Mouse (Mus musculus): Measurements from ENCODE around the gene Arf4. TPM values are rescaled to one million over a fixed set of nuclear protein-coding genes. Genes with fewer than 3 reads are reported as not detected.
A peak's percentile ranks its signal among the peaks of the same experiment; 100 is the strongest.

Arf4 gene
- polyA plus RNA-seq, 1 experiment from 2014 or later, result 281 TPM

DNA sequence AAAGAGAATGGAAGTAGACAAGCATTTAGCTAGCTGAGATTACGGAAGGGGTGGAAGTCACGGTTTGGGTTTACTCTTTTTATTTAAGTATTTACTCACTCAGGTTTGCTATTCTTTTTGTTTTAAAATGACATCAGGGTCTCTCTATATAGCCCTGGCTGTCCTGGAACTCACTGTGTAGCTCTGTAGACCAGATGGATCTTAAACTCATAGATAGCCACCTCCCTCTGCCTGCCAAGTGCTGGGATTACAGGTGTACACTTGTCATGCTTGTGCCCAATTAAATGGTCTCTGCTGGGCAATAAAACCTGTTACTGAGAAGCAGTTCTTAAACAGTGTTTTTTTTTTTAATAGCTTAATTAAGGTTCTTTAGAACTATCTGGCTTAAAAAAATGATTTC is 2.1 kb downstream of the Arf4 start:
- WGBS (ENCODE audit: missing documents), result 37% methylated on average over 2 of the region's 2 CpGs
- H3K36me3 ChIP-seq (ENCODE audit: inconsistent target), result no peaks in the 10 kb centered on the region
- peaks cover 69% of the 10 kb centered on the region for H3K79me2 ChIP-seq (ENCODE audit: inconsistent target)
- peak overlapping the region; percentile 83 for H3K27ac ChIP-seq
- peak overlapping the region; percentile 96 for H3K4me3 ChIP-seq (ENCODE audit: inconsistent target)

DNA sequence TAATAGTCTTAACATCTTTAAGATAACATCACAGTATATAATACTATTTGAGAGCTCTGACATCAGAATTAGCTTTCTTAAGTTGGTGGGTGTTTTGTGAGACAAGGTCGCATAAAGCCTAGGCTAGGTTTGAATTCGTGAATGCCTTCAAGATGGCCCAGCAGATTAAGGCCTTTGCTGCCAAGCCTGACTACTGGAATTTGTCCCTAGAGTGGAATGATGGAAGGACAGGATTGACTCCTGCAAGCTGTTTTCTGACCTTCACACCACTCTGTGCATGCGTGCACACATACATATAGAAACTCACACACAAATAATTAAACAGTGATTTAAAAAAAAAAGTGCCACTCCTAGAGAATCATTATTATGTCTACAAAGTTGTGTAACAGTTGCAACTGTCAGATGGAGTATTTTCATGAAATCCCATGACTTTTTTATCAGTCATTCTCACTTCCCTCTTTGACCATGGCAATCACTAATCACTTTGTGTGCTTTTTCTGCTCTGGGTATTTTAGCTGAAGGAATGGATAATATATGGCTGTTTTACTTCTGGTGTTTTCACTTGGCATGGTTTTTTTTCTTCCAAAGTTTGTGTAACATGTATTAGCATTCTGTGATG is 5.2 kb downstream of the Arf4 start:
- Histone ChIP-seq H3K27ac (peak overlapping the region; percentile 57), H3K79me2 (ENCODE audit: inconsistent target) (peaks cover 100% of the 10 kb centered on the region), H3K36me3 (ENCODE audit: inconsistent target) (peaks cover 6% of the 10 kb centered on the region), H3K4me3 (ENCODE audit: inconsistent target) (no peak overlapping the region)
- 31% methylated on average over 3 of the region's 3 CpGs for WGBS (ENCODE audit: missing documents)

DNA sequence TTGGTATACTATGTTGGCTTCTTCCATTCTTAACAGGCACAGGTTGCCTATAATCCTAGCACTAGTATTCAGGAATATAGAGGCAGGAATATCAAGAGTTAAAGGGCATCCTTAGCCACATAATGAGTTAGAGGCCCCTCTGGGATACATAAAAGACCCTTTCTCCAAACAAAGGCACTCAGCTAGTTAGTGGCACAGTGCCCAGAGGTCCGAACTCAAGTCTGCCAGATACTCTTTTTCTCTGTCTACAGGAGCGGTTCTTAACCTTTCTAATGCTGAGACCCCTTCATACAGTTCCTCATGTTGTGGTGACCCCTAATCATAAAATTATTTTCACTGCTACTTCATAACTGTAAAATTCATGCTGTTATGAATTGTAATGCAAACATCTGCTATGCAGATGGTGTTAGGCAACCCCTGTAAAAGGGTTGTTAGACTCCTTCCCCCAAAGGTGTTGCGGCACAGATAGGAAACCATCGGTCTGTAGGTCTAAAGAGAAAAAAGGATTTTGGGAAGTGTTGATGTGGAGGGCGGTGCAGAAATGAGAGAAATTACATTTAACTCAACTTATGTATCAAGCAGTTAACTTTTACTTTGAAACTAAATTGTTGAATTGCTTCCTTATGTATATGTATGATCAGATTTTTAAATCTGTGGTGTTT is 8.2 kb downstream of the Arf4 start:
- WGBS (ENCODE audit: missing documents), result 81% methylated on average over 5 of the region's 5 CpGs
- H3K79me2 ChIP-seq (ENCODE audit: inconsistent target), result peaks cover 100% of the 10 kb centered on the region
- no peak overlapping the region for H3K27ac ChIP-seq
- H3K4me3 ChIP-seq (ENCODE audit: inconsistent target), result no peak overlapping the region
- H3K36me3 ChIP-seq (ENCODE audit: inconsistent target), result peaks cover 29% of the 10 kb centered on the region

DNA sequence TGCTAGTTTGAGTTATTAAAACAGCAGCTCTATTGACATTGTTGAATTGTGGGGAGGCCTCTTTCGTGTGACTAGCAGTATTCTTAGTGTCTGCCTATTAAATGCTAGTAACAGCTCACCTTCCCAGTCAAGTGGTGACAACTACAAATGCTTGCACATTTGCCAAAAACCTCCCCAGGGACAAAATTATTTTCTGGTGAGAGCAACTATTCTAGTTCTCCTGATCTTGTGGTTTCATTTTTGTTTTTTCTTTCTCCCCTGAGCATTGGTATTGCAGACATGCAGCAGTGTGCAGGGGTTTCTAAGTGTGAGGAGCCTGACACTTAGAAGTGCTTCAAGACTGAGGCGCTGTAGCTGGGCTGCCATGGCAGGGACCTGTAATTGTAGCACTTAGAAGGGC is 9.9 kb downstream of the Arf4 start:
- peaks cover 40% of the 10 kb centered on the region for H3K36me3 ChIP-seq (ENCODE audit: inconsistent target)
- no peak overlapping the region for H3K4me3 ChIP-seq (ENCODE audit: inconsistent target)
- WGBS (ENCODE audit: missing documents), result 87% methylated on average over 2 of the region's 2 CpGs
- H3K79me2 ChIP-seq (ENCODE audit: inconsistent target), result peaks cover 100% of the 10 kb centered on the region
- no peak overlapping the region for H3K27ac ChIP-seq

DNA sequence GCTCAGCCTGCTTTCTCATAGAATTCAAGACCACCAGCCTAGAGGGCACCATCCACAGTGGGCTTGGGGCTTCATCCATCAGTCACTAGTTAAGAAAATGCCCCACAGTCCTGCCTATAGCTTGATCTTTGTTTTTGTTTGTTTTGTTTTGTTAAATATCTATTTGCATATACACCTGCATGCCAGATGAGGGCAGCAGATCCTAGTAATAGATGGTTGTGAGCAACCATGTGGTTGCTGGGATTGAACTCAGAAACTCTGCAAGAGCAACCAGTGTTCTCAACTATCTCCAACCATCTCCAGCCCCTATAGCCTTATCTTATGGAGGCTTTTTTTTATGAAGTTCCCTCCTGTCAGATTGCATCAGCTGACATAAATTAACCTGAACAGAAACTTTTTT is 14.0 kb downstream of the Arf4 start:
- H3K36me3 ChIP-seq (ENCODE audit: inconsistent target), result peaks cover 72% of the 10 kb centered on the region

DNA sequence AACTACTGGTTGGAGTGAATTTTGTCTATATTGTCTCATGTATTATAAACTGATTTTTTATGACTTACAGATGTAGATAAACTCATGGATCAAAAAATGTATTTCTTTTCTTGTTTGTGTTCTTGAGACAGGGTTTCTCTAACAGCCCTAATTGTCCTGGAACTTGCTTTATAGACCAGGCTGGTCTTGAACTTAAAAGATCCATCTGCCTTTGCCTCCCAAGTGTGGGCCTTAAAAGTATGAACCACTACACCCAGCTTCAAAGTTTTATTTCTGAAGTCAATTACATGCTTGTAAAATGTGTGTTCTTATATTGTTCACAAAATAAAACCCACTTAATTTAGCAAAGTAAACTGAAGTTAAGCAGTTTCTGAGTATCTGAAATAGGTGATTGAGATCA is 20.3 kb downstream of the Arf4 start:
- peaks cover 35% of the 10 kb centered on the region for H3K36me3 ChIP-seq (ENCODE audit: inconsistent target)
- no peak overlapping the region for H3K27ac ChIP-seq
- no peaks in the 10 kb centered on the region for H3K79me2 ChIP-seq (ENCODE audit: inconsistent target)
- no peak overlapping the region for H3K4me3 ChIP-seq (ENCODE audit: inconsistent target)

More for the DNA sequence above, 14.0 kb downstream of the Arf4 start:
- H3K79me2 ChIP-seq (ENCODE audit: inconsistent target), result peaks cover 62% of the 10 kb centered on the region
- no peak overlapping the region for H3K4me3 ChIP-seq (ENCODE audit: inconsistent target)
- no peak overlapping the region for H3K27ac ChIP-seq

DNA sequence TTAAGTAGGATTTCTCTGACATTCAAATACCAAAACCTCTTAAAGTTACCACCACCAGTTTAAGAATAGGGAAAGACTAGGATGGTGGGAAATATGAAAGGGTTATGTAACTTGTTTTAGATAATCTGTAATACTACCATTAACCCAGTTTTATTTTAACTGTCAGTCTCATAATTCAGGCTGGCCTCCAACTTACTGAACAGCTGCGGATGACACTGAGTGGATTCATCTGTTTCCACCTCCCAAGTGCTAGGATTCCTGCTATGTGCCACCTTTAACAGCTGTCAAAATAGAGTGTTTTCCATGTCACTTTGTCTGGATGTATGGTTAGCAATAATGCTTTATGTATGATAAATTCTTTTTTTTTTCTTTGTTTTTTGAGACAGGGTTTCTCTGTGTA is 22.4 kb downstream of the Arf4 start:
- Histone ChIP-seq H3K79me2 (ENCODE audit: inconsistent target) (peaks cover 12% of the 10 kb centered on the region), H3K27ac (no peak overlapping the region), H3K4me3 (ENCODE audit: inconsistent target) (no peak overlapping the region), H3K36me3 (ENCODE audit: inconsistent target) (peaks cover 30% of the 10 kb centered on the region)
- WGBS (ENCODE audit: missing documents), result 85% methylated on average over 1 of the region's 1 CpGs

DNA sequence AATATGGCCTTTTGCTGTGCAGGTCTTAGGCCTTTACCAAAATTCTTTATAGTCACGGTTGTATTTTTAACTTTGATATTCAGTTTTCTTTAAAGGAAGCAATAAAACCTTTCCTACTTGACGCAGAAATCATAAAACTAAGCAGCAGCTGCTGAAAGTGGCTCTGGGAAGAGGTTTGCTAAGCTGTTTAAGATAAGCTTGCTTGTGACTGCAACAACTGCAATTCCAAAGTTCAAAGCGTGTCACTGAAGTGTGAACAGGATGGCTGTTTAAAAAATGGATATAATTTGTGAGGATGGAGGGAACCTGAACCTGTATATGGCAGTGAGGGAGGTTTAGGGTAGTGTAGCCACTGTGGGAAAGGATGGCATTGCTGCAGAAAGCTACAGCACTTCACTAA is 24.1 kb downstream of the Arf4 start:
- no peak overlapping the region for H3K27ac ChIP-seq
- peaks cover 30% of the 10 kb centered on the region for H3K79me2 ChIP-seq (ENCODE audit: inconsistent target)
- 90% methylated on average over 3 of the region's 3 CpGs for WGBS (ENCODE audit: missing documents)
- peaks cover 15% of the 10 kb centered on the region for H3K36me3 ChIP-seq (ENCODE audit: inconsistent target)
- no peak overlapping the region for H3K4me3 ChIP-seq (ENCODE audit: inconsistent target)

DNA sequence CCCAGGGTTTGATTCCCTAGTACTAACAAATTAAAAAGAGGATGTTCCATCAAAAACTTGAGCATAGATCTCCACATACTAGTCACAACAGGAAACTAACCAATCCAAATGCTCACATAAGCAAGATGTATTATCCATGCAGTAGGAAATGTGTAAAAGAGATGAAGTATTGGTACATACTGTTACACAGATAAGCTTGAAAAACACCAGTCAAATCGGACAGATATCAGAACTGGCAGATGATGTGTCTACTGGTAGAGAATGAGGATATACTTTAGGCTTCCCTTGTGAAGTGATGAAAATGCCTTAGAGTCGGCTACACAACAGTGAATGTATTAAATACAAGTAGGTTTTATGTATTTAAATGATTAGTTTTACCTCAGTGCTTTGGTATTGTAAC is 24.6 kb downstream of the Arf4 start:
- Histone ChIP-seq H3K4me3 (ENCODE audit: inconsistent target) (no peak overlapping the region), H3K79me2 (ENCODE audit: inconsistent target) (peaks cover 35% of the 10 kb centered on the region), H3K36me3 (ENCODE audit: inconsistent target) (peaks cover 11% of the 10 kb centered on the region; the same call in 1 of the 2 replicates), H3K27ac (no peak overlapping the region)
- 88% methylated on average over 2 of the region's 2 CpGs for WGBS (ENCODE audit: missing documents)

DNA sequence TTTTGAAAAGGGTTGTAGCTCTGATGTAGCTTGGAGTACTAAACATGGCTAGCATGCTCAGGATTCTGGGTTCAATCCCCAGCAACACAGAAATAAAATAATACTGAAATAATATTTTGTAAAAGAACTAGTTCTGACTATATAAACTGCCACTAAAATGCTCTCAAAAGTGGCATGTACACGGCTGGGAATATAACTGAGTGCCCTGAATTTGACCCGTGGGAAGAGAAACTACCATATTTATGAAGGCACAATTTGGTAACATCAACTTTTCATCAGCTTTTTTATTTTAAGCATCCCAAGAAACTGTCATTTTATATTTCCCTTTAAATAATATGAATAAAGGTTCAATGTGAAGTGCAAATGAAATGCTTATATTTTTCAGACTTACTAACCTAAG is 26.0 kb downstream of the Arf4 start:
- H3K36me3 ChIP-seq (ENCODE audit: inconsistent target), result peaks cover 11% of the 10 kb centered on the region; the same call in 1 of the 2 replicates
- no peak overlapping the region for H3K4me3 ChIP-seq (ENCODE audit: inconsistent target)
- H3K27ac ChIP-seq, result no peak overlapping the region
- 92% methylated on average over 2 of the region's 2 CpGs for WGBS (ENCODE audit: missing documents)
- peaks cover 48% of the 10 kb centered on the region for H3K79me2 ChIP-seq (ENCODE audit: inconsistent target)

DNA sequence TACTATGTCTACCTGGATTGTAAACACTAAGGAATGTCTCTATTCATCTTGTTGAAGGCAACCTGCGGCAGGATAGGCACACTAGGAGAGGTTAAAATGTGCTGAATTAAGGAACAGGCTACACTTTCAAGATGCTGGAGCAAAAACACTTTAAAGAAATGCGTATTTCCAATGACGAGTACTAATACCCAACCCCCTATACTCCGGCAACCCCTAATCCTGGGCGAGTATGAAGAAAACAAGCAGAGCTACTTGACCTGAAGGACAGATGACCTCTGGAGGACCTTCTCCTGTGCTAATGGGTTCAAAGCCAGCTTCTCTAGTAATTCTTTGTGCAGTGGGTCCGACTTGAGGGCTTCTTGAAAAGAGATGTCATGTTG is 30.1 kb downstream of the Arf4 start:
- Histone ChIP-seq H3K79me2 (ENCODE audit: inconsistent target) (peaks cover 49% of the 10 kb centered on the region), H3K4me3 (ENCODE audit: inconsistent target) (peak overlapping the region; percentile 87), H3K36me3 (ENCODE audit: inconsistent target) (peaks cover 11% of the 10 kb centered on the region; the same call in 1 of the 2 replicates), H3K27ac (peak overlapping the region; percentile 31)
- 25% methylated on average over 6 of the region's 6 CpGs for WGBS (ENCODE audit: missing documents)

DNA sequence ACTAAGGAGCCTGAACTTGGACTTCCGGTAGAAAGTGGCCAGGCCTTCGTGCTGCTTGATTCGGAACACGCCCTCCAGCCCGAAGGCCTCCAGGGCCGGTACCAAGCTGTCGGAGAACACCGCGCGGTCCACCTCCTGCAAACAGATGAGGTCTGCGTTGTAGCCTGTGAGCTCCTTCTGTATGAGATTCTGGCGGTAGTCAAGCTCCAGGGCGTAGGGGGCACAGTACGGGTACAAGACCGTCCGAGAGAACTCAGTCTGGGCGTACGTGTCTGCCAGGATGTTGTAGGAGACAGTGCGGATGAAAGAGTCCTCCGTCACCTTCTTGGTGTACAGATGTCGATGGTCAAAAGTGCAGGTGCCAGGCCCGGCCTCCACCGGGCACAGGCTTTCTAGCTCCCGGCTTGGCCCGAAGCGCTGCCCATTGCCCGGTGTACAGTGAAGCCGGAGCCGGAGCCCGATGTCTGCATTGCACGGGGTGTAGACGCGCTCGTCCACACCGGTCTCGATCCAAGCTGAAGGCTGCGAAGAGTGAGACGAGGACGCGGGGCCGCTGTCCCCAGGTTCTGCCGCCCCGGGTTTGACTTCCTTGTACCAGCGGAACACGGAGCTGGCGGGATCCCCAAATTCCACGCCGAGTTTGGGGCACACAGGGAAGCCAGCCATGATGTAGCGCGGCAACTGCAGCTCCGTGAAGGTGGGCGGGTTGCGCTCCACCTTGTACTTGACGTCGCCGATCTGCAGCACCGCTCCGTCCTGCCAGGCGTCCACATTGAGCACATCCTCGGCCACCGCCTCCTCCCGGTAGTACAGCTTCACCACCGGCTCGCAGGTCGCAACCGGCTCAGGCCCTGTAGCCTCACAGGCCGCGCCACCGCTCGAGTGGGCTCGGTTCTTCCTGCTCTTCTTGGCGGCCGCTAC is 30.8 kb downstream of the Arf4 start:
- peaks cover 49% of the 10 kb centered on the region for H3K79me2 ChIP-seq (ENCODE audit: inconsistent target)
- WGBS (ENCODE audit: missing documents), result under 1% methylated on average over 66 of the region's 73 CpGs
- H3K4me3 ChIP-seq (ENCODE audit: inconsistent target), result peak overlapping the region; percentile 87
- peak overlapping the region; percentile 31 for H3K27ac ChIP-seq
- H3K36me3 ChIP-seq (ENCODE audit: inconsistent target), result peaks cover 8% of the 10 kb centered on the region; the same call in 1 of the 2 replicates

DNA sequence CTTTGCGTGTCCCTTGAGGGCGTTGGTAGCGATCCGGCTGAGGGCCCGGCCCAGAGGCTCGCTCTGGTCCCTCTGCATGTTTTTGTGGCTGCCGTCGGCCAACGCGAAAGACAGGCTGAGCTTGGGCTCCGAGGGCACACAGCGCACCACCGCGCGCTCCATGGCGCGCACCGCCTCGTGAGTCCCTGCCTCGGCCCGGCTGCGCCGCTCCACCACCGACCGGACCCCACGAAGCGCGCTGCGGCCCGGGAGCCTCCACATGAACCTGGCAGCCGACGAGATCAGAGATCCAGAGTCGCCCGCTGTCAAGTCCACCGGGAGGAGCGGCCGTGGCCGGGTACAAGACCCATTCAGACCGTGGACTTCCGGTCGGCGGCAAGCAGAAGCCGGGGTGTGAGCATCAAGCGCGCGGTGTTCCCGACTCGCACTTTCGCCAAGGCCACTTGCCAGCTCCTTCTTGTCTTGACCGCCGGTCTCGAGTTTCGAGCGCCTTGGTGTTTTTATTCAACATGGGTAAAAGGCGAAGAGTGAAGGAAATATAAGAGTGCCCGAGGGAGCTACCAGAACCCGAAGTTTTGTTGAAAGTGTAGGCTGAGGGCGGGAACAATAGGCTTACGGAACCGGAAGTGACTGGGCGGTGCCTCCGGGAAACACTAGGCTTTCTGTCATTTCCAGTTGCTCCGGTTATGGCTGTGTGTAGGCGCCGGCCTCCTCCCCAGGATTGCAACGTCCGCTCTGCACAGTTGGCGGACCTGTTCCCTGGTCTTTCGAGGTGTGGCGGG is 31.6 kb downstream of the Arf4 start, which contains the start of gene Pde12:
Pde12 (minus strand) TSS at position 592 of the 782 bp plus-strand sequence.
- H3K36me3 ChIP-seq (ENCODE audit: inconsistent target), result peaks cover 5% of the 10 kb centered on the region; the same call in 1 of the 2 replicates
- peak within 1 kb of the TSS; percentile 87 for H3K4me3 ChIP-seq (ENCODE audit: inconsistent target)
- peaks cover 44% of the 10 kb centered on the region for H3K79me2 ChIP-seq (ENCODE audit: inconsistent target)
- peak within 1 kb of the TSS; percentile 97 for H3K27ac ChIP-seq
- WGBS (ENCODE audit: missing documents), result under 1% methylated on average over 69 of the region's 70 CpGs

DNA sequence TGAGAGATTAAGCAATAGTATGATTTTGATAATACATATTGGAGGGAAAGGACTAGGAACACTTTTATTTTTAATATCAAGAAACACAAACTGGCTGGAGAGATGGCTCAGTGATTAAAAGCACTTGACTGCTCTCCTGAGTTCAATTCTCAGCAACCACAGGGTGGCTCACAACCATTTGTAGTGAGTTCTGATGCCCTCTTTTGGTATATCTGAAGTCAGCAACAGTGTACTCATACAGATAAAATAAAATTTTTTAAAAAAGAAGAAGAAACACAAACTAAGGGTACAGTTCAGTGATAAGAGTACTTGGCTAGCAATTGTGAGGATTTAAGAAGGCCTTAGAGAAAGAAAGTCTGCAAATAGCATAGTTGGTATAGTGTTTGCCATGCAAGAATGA is 33.1 kb downstream of the Arf4 start:
- Histone ChIP-seq H3K4me3 (ENCODE audit: inconsistent target) (no peak overlapping the region; the same call in 1 of the 2 replicates), H3K79me2 (ENCODE audit: inconsistent target) (peaks cover 29% of the 10 kb centered on the region), H3K36me3 (ENCODE audit: inconsistent target) (no peaks in the 10 kb centered on the region), H3K27ac (no peak overlapping the region)

All from macrophage (primary cell).